Mouse (Mus musculus) hindbrain, embryonic 16.5 days (tissue): ENCODE measurements around the gene Ctnna3. TPM values are rescaled to one million over a fixed set of nuclear protein-coding genes. Genes with fewer than 3 reads are reported as not detected.

ENCODE experiments used
- ATAC-seq: fragments of 200-750 bp; cut with Nextera tagmentation; 2 replicates; pipeline ENCODE4 v1.8.0; 2017; ENCODE audit warnings: moderate TSS enrichment, moderate library complexity
- H3K27ac ChIP-seq: fragments of 300-500 bp; sonication (generic); 2 replicates; pipeline ENCODE4 v1.5.1; 2014; ENCODE audit warnings: low read depth, mild to moderate bottlenecking, control low read depth, low read length, moderate library complexity
- H3K27me3 ChIP-seq: fragments of 300-500 bp; sonication (generic); replicated peaks from 2 replicates; pipeline ENCODE4 v1.6.1; 2014; ENCODE audit warnings: low read length; ENCODE audit not compliant: control insufficient read depth, insufficient read depth
- H3K36me3 ChIP-seq: fragments of 300-500 bp; sonication (generic); 2 replicates; pipeline ENCODE4 v1.6.1; 2014; ENCODE audit warnings: mild to moderate bottlenecking, low read length, moderate library complexity, mixed read lengths; ENCODE audit not compliant: control insufficient read depth, insufficient read depth
- H3K4me1 ChIP-seq: fragments of 300-500 bp; sonication (generic); 2 replicates; pipeline ENCODE4 v1.6.1; 2014; ENCODE audit warnings: low read depth, low read length; ENCODE audit not compliant: control insufficient read depth, insufficient read depth
- H3K4me2 ChIP-seq: fragments of 300-500 bp; sonication (generic); 2 replicates; pipeline ENCODE4 v1.6.1; 2014; ENCODE audit warnings: mild to moderate bottlenecking, low read length, control low read depth, moderate library complexity
- H3K4me3 ChIP-seq: fragments of 300-500 bp; sonication (generic); 2 replicates; pipeline ENCODE4 v1.5.1; 2014; ENCODE audit warnings: mild to moderate bottlenecking, low read length, control low read depth, moderate library complexity
- H3K9ac ChIP-seq: fragments of 300-500 bp; sonication (generic); 2 replicates; pipeline ENCODE4 v1.6.1; 2014; ENCODE audit warnings: low read depth, mild to moderate bottlenecking, control low read depth, low read length, moderate library complexity
- H3K9me3 ChIP-seq: fragments of 300-500 bp; sonication (generic); 2 replicates; pipeline ENCODE4 v1.6.1; 2014; ENCODE audit warnings: mild to moderate bottlenecking, low read length, moderate library complexity; ENCODE audit not compliant: control insufficient read depth
- WGBS: fragments of 180-500 bp; shearing (Covaris S2); extraction: QIAGEN DNeasy Blood & Tissue Kit; methylation state at CpG from one replicate; pipeline ENCODE4 v1.1.7; 2014; 5-methylcytosine and 5-hydroxymethylcytosine counted together
- polyA plus RNA-seq: library from polyadenylated mRNA; unstranded; fragments of >200 nt; fragmentation: Nextera tagmentation; extraction: Ambion mirVana; gene quantifications from 2 replicates; pipeline ENCODE4 v1.2.1, GENCODE M21; 2015

Ctnna3 gene
- polyA plus RNA-seq, 1 experiment from 2014 or later = 2.3 TPM

DNA sequence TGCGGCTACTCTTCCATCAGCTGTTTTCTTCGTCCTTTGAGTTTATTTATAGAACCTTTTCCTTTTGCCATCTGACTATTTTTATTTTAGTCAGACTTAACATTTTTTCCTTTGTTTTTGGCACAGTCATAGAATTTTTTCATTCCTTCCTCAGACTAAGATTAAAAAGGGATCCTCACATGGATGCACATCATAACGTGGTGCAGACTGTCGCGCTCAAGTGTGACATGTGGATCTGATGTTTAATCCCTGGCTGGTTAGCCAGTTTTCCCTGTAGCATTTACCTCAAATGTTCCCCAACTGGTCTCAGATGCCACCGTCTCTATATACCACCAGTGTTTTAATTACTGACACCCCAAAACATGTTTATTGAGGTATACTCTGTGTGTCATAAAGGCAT lies 246.4 kb downstream of the Ctnna3 start:
- 83% methylated on average over 6 of the region's 6 CpGs for WGBS
- H3K4me3 ChIP-seq = no peak overlapping the region
- H3K4me2 ChIP-seq = no peak overlapping the region
- no peaks in the 10 kb centered on the region for H3K36me3 ChIP-seq
- H3K27me3 ChIP-seq = no peaks in the 10 kb centered on the region
- no peaks in the 10 kb centered on the region for H3K9me3 ChIP-seq
- H3K27ac ChIP-seq = no peak overlapping the region
- 0 out of 2 replicates have a peak, but pooled peaks cover under 1% of the 10 kb centered on the region for H3K4me1 ChIP-seq
- no peak overlapping the region for H3K9ac ChIP-seq
- no peak for ATAC-seq

DNA sequence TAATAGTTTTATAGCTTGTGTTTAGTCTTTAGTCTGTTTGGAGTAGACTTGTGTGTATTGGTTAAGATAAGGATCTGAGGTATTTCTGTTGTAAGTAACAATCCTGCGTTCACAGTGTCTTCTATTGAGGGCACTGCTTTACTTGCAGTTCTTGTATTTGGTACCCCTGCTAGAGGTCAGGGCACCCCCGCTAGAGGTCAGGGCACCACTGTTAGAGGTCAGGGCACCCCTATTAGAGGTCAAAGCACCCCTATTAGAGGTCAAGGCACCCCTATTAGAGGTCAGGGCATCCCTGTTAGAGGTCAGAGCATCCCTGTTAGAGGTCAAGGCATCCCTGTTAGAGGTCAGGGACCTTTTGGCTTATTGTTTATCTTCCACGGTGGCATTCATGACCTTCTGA lies 259.3 kb downstream of the Ctnna3 start:
- H3K4me1 ChIP-seq = no peaks in the 10 kb centered on the region
- WGBS = 33% methylated on average over 3 of the region's 3 CpGs
- H3K27me3 ChIP-seq = no peaks in the 10 kb centered on the region
- H3K4me2 ChIP-seq = no peak overlapping the region
- ATAC-seq = no peak
- no peaks in the 10 kb centered on the region for H3K9me3 ChIP-seq
- no peak overlapping the region for H3K4me3 ChIP-seq
- H3K9ac ChIP-seq = no peak overlapping the region
- no peak overlapping the region for H3K27ac ChIP-seq
- no peaks in the 10 kb centered on the region for H3K36me3 ChIP-seq

DNA sequence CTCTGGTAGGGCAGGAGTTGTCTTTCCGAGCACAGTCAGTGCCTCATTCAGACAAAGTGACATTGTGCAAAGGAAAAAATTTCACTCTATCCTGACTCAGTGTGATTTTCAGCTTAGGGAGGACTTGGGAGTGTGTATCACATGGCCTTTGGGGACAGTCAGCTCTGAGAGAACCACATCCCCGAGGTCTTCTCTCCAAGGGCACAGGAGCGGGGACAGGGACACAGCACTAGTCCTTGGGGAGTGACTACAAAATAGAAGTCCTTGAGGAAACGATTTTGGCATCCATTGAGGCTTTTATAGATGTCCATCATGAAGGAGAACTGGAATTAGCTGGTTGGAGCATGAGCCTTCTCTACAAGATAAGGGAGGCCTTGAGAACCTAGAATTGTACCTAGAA lies 259.8 kb downstream of the Ctnna3 start:
- H3K9me3 ChIP-seq = no peaks in the 10 kb centered on the region
- 42% methylated on average over 4 of the region's 4 CpGs for WGBS
- H3K27ac ChIP-seq = no peak overlapping the region
- H3K36me3 ChIP-seq = no peaks in the 10 kb centered on the region
- H3K4me2 ChIP-seq = no peak overlapping the region
- no peaks in the 10 kb centered on the region for H3K4me1 ChIP-seq
- H3K4me3 ChIP-seq = no peak overlapping the region
- no peak overlapping the region for H3K9ac ChIP-seq
- H3K27me3 ChIP-seq = no peaks in the 10 kb centered on the region
- ATAC-seq = no peak

- H3K27ac ChIP-seq = no peak overlapping the region
- no peak for ATAC-seq
- no peaks in the 10 kb centered on the region for H3K4me1 ChIP-seq
- no peak overlapping the region for H3K4me3 ChIP-seq
- no peaks in the 10 kb centered on the region for H3K27me3 ChIP-seq
- peaks cover 4% of the 10 kb centered on the region for H3K9me3 ChIP-seq
- no peak overlapping the region for H3K9ac ChIP-seq
- WGBS = 59% methylated on average over 3 of the region's 3 CpGs
- H3K4me2 ChIP-seq = no peak overlapping the region
- no peaks in the 10 kb centered on the region for H3K36me3 ChIP-seq
Observed at GRCm38 (mm10) chr10:63692039-63692438, 262.1 kb downstream of the Ctnna3 start.

- ATAC-seq = no peak
- Histone ChIP-seq H3K4me3 (no peak overlapping the region), H3K4me1 (no peaks in the 10 kb centered on the region), H3K36me3 (no peaks in the 10 kb centered on the region), H3K4me2 (no peak overlapping the region), H3K27ac (no peak overlapping the region), H3K9ac (no peak overlapping the region), H3K9me3 (no peaks in the 10 kb centered on the region), H3K27me3 (no peaks in the 10 kb centered on the region)
- 69% methylated on average over 6 of the region's 6 CpGs for WGBS
Observed at GRCm38 (mm10) chr10:63710211-63710610, 280.3 kb downstream of the Ctnna3 start.

DNA sequence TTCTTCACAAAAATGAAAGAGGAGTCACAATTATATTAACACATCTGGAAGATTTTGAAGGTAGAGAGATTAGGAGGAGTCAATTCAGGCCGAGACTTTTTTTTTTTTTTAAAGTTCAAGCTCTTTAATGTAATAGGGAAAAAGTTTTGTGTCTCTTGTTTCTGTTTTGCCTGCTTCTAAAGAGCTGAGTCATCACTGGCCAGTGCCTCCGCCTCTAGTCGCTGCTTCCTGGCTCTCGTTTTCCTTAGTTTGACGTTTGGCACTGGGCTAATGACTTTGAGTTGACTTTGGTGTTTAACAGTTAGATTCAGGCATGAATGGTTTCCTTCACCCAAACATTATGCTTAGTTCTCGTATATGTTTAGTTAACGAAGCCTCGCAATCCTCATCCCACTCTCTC lies 282.6 kb downstream of the Ctnna3 start:
- no peak overlapping the region for H3K9ac ChIP-seq
- H3K4me1 ChIP-seq = no peaks in the 10 kb centered on the region
- no peaks in the 10 kb centered on the region for H3K27me3 ChIP-seq
- no peak overlapping the region for H3K4me3 ChIP-seq
- no peak overlapping the region for H3K4me2 ChIP-seq
- no peak overlapping the region for H3K27ac ChIP-seq
- WGBS = 76% methylated on average over 8 of the region's 8 CpGs
- no peaks in the 10 kb centered on the region for H3K36me3 ChIP-seq
- ATAC-seq = no peak
- no peaks in the 10 kb centered on the region for H3K9me3 ChIP-seq

DNA sequence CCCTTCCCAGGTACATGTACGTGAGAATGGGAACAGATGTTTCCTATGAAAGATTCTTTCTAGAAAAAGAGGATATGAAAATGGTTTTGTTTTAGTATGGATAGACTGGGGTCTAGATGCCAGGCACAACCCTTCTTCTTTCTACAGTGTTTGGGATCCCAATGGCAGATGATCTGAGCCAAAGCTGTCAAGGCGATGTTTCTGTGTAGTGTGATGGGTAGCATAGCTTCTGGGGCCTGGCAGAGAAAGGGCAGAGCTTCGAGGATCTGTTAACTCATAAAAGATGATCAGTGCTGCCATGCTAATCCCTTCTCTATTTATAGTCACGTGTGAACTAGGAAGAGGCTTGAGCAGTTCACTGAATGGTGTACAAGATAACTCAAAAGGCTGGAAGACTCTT lies 284.3 kb downstream of the Ctnna3 start:
- no peak overlapping the region for H3K4me2 ChIP-seq
- no peaks in the 10 kb centered on the region for H3K4me1 ChIP-seq
- H3K4me3 ChIP-seq = no peak overlapping the region
- H3K36me3 ChIP-seq = no peaks in the 10 kb centered on the region
- H3K27ac ChIP-seq = no peak overlapping the region
- WGBS = 79% methylated on average over 4 of the region's 4 CpGs
- H3K9me3 ChIP-seq = no peaks in the 10 kb centered on the region
- no peaks in the 10 kb centered on the region for H3K27me3 ChIP-seq
- H3K9ac ChIP-seq = no peak overlapping the region
- ATAC-seq = no peak

DNA sequence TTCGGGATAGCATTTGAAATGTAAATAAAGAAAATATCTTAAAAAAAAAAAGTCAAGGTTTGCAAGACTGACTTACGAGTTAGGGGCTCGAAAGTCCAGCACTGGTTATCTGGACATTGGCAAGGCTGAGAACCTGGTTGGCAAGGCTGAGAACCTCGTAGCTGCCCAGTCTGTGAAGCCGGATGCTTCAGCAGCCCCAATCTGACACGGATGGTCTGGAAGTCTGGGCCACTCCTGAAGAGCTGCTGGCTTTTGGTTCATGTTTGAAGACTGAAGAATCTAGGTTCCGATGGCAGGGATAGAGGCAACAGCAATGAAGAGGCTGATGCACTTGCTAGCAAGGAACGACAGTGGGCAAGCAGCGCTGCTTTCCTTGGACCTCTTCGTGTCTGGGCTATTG lies 339.0 kb downstream of the Ctnna3 start:
- ATAC-seq = no peak
- no peak overlapping the region for H3K4me2 ChIP-seq
- WGBS = 94% methylated on average over 10 of the region's 10 CpGs
- H3K9me3 ChIP-seq = no peaks in the 10 kb centered on the region
- H3K27ac ChIP-seq = no peak overlapping the region
- no peaks in the 10 kb centered on the region for H3K27me3 ChIP-seq
- no peaks in the 10 kb centered on the region for H3K36me3 ChIP-seq
- H3K4me1 ChIP-seq = no peaks in the 10 kb centered on the region
- H3K9ac ChIP-seq = no peak overlapping the region
- no peak overlapping the region for H3K4me3 ChIP-seq

- Histone ChIP-seq H3K9ac (no peak overlapping the region), H3K4me1 (no peaks in the 10 kb centered on the region), H3K36me3 (no peaks in the 10 kb centered on the region), H3K4me3 (no peak overlapping the region), H3K4me2 (no peak overlapping the region), H3K27me3 (no peaks in the 10 kb centered on the region), H3K27ac (no peak overlapping the region), H3K9me3 (no peaks in the 10 kb centered on the region)
- no peak for ATAC-seq
- 45% methylated on average over 7 of the region's 7 CpGs for WGBS
Observed at GRCm38 (mm10) chr10:63771656-63772055, 341.8 kb downstream of the Ctnna3 start.

- no peak overlapping the region for H3K27ac ChIP-seq
- H3K9ac ChIP-seq = no peak overlapping the region
- WGBS = 71% methylated on average over 10 of the region's 10 CpGs
- no peak overlapping the region for H3K4me2 ChIP-seq
- H3K4me3 ChIP-seq = no peak overlapping the region
- H3K4me1 ChIP-seq = no peaks in the 10 kb centered on the region
- H3K36me3 ChIP-seq = no peaks in the 10 kb centered on the region
- ATAC-seq = no peak
- no peaks in the 10 kb centered on the region for H3K27me3 ChIP-seq
- no peaks in the 10 kb centered on the region for H3K9me3 ChIP-seq
Observed at GRCm38 (mm10) chr10:63772074-63772473, 342.2 kb downstream of the Ctnna3 start.
